ENCODE assay signal across 22 mouse cellular contexts in the genomic region with DNA sequence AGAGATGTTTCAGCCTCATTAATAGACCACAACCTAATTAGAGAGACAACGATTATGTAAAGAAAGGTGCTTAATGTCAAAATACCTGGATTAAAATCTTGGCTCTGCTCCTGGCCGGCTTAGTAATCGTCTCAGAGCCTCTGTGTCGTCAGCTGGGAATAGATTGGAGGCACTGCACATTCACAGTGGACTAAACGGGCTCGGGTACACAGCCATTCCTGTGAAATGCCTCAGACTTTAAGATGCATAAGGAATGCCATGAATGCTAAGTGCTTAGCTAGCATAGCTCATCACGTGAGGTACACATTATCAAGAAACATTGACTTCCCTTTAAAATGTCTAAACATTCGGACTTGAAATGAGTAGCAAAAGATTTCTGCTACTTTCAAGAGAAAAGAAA.
DNase-seq lines count a peak whose midpoint lies in the region; ATAC-seq and TF ChIP-seq lines count a peak whose summit lies in the region.
"Had no signal": no experiment of that assay in that cellular context is flagged by ENCODE, and none has a peak within 500 bp of the region (broad histone marks: within the 10 kb centered on the region; RNA-seq: fewer than 3 reads in every experiment).

No protein-coding gene starts in this region.

- no peak for TF ChIP-seq CTCF in lung, postnatal 0 days (IDR thresholded peaks at IDR 0.05)

- TF ChIP-seq EP300 in lung, postnatal 0 days (IDR thresholded peaks at IDR 0.05), result no peak

- peaks cover 11% of the 10 kb centered on the region for H3K4me1 ChIP-seq in forebrain, embryonic 13.5 days
- no peaks in the 10 kb centered on the region for H3K4me1 ChIP-seq in forebrain, embryonic 11.5 days (replicated peaks; ENCODE audit: control insufficient read depth, insufficient read depth, low read length)
- H3K4me1 ChIP-seq in lung, postnatal 0 days (ENCODE audit: insufficient read depth, low read depth, low read length), result no peaks in the 10 kb centered on the region
- H3K4me1 ChIP-seq: embryonic facial prominence, embryonic 12.5 days; embryonic facial prominence, embryonic 15.5 days; forebrain, embryonic 12.5 days; hindbrain, embryonic 12.5 days; hindbrain, embryonic 15.5 days had no signal

- H3K9ac ChIP-seq in forebrain, embryonic 13.5 days, result no peak overlapping the region
- no peak overlapping the region for H3K9ac ChIP-seq in forebrain, embryonic 11.5 days (ENCODE audit: low read length)
- no peak overlapping the region for H3K9ac ChIP-seq in lung, postnatal 0 days (replicated peaks; ENCODE audit: low read depth)
- H3K9ac ChIP-seq: embryonic facial prominence, embryonic 12.5 days; embryonic facial prominence, embryonic 15.5 days; forebrain, embryonic 12.5 days; hindbrain, embryonic 12.5 days; hindbrain, embryonic 15.5 days had no signal

- H3K27me3 ChIP-seq in forebrain, embryonic 13.5 days, result no peaks in the 10 kb centered on the region
- no peaks in the 10 kb centered on the region for H3K27me3 ChIP-seq in forebrain, embryonic 11.5 days (ENCODE audit: control insufficient read depth, insufficient read depth, low read length)
- no peaks in the 10 kb centered on the region for H3K27me3 ChIP-seq in lung, postnatal 0 days (replicated peaks; ENCODE audit: insufficient read depth, low read length)
- H3K27me3 ChIP-seq: embryonic facial prominence, embryonic 12.5 days; embryonic facial prominence, embryonic 15.5 days; forebrain, embryonic 12.5 days; hindbrain, embryonic 12.5 days; hindbrain, embryonic 15.5 days had no signal

- 38% methylated on average over 8 of the region's 8 CpGs for WGBS in forebrain, embryonic 13.5 days
- WGBS in forebrain, embryonic 11.5 days, result 81% methylated on average over 8 of the region's 8 CpGs
- WGBS in lung, postnatal 0 days, result 55% methylated on average over 8 of the region's 8 CpGs

- ATAC-seq in forebrain, embryonic 13.5 days, result peak; percentile 51; the same call in 1 of the 2 replicates
- no peak for ATAC-seq in forebrain, embryonic 11.5 days (replicated peaks; ENCODE audit: low FRiP score)
- ATAC-seq in lung, postnatal 0 days, result peak; percentile 77
- no peak for ATAC-seq in inflammation-experienced regulatory T-cells, adult 6 months
- ATAC-seq: activated CD4-positive, CD25-positive, alpha-beta regulatory T cell, adult 4 months had no signal

- no peaks in the 10 kb centered on the region for H3K36me3 ChIP-seq in forebrain, embryonic 13.5 days (ENCODE audit: poor library complexity, severe bottlenecking)
- no peaks in the 10 kb centered on the region for H3K36me3 ChIP-seq in forebrain, embryonic 11.5 days (ENCODE audit: control insufficient read depth, insufficient read depth, low read length)
- H3K36me3 ChIP-seq in lung, postnatal 0 days (ENCODE audit: insufficient read depth, low read length), result no peaks in the 10 kb centered on the region
- H3K36me3 ChIP-seq: embryonic facial prominence, embryonic 12.5 days; embryonic facial prominence, embryonic 15.5 days; forebrain, embryonic 12.5 days; hindbrain, embryonic 12.5 days; hindbrain, embryonic 15.5 days had no signal

- DNase-seq in forebrain, embryonic 11.5 days (ENCODE audit: low spot score), result no peak
- DNase-seq in lung, postnatal 0 days (ENCODE audit: low spot score), result no peak
- DNase-seq in lung, postnatal 36 days, result no peak
- peak; percentile 4 for DNase-seq in retina, adult 2 months (ENCODE audit: low read depth, low spot score)
- no peak for DNase-seq in retina, embryonic 14.5 days (ENCODE audit: low spot score)
- DNase-seq: adrenal gland, adult 8-10 months; adrenal gland, postnatal 25 days; cerebellum, adult 18-20 months; cerebellum, adult 9-10 months; cerebellum, postnatal 14 days; gastrocnemius, adult 2 months; gastrocnemius, postnatal 14 days; heart, adult 11 months had no signal

- H3K9me3 ChIP-seq in forebrain, embryonic 13.5 days (replicated peaks), result no peaks in the 10 kb centered on the region
- no peaks in the 10 kb centered on the region for H3K9me3 ChIP-seq in forebrain, embryonic 11.5 days (ENCODE audit: control insufficient read depth, low read length)
- H3K9me3 ChIP-seq in lung, postnatal 0 days (ENCODE audit: low read length), result no peaks in the 10 kb centered on the region
- H3K9me3 ChIP-seq: embryonic facial prominence, embryonic 12.5 days; embryonic facial prominence, embryonic 15.5 days; forebrain, embryonic 12.5 days; hindbrain, embryonic 12.5 days; hindbrain, embryonic 15.5 days had no signal

- H3K27ac ChIP-seq in forebrain, embryonic 13.5 days, result no peak overlapping the region
- no peak overlapping the region for H3K27ac ChIP-seq in forebrain, embryonic 11.5 days (ENCODE audit: low read depth, low read length)
- H3K27ac ChIP-seq in lung, postnatal 0 days (ENCODE audit: low read length), result no peak overlapping the region
- H3K27ac ChIP-seq: embryonic facial prominence, embryonic 12.5 days; embryonic facial prominence, embryonic 15.5 days; forebrain, embryonic 12.5 days; gastrocnemius, adult 2 months; hindbrain, embryonic 12.5 days; hindbrain, embryonic 15.5 days had no signal

- H3K4me3 ChIP-seq in forebrain, embryonic 13.5 days, result no peak overlapping the region
- no peak overlapping the region for H3K4me3 ChIP-seq in forebrain, embryonic 11.5 days (ENCODE audit: low read depth, low read length)
- no peak overlapping the region for H3K4me3 ChIP-seq in lung, postnatal 0 days (ENCODE audit: low read depth, low read length)
- H3K4me3 ChIP-seq: embryonic facial prominence, embryonic 12.5 days; embryonic facial prominence, embryonic 15.5 days; forebrain, embryonic 12.5 days; gastrocnemius, adult 2 months; hindbrain, embryonic 12.5 days; hindbrain, embryonic 15.5 days had no signal

- no peak overlapping the region for H3K4me2 ChIP-seq in forebrain, embryonic 13.5 days
- no peak overlapping the region for H3K4me2 ChIP-seq in forebrain, embryonic 11.5 days (ENCODE audit: low read depth, low read length, severe bottlenecking)
- H3K4me2 ChIP-seq in lung, postnatal 0 days (replicated peaks; ENCODE audit: low read depth, low read length), result no peak overlapping the region
- H3K4me2 ChIP-seq: embryonic facial prominence, embryonic 12.5 days; embryonic facial prominence, embryonic 15.5 days; forebrain, embryonic 12.5 days; heart, embryonic 11.5 days; hindbrain, embryonic 12.5 days; hindbrain, embryonic 15.5 days had no signal

Comparison
In these comparisons a context has a peak if more than half of its experiments do, and no peak if none do; other contexts are left out.
1. ATAC-seq: peak in forebrain, embryonic 13.5 days (single experiment) and lung, postnatal 0 days (single experiment); none in forebrain, embryonic 11.5 days (single experiment) and inflammation-experienced regulatory T-cells, adult 6 months (single experiment).